Mouse (Mus musculus): Measurements from ENCODE around the gene Gm10999.

- TF ChIP-seq EP300 (IDR thresholded peaks at IDR 0.05; ENCODE audit: low read depth) (no peak), CTCF (IDR thresholded peaks at IDR 0.05; ENCODE audit: low read depth) (no peak)
These were observed 2.0 kb upstream of the Gm10999 start for GRCm38 (mm10) chr8:129133475-129133874.

Measured in liver, embryonic 14.5 days (tissue).